Mouse (Mus musculus) olfactory bulb, adult 2 months (tissue): ENCODE measurements around the gene Saa3.

ENCODE experiments used
- CTCF ChIP-seq: fragments of 200-500 bp; IDR thresholded peaks from 2 replicates; pipeline ENCODE4 v1.5.1; 2012; ENCODE audit warnings: low read depth, mild to moderate bottlenecking, low read length, moderate library complexity; ENCODE audit not compliant: insufficient read depth
- POLR2A ChIP-seq: fragments of 200-500 bp; IDR thresholded peaks from 2 replicates; pipeline ENCODE4 v1.6.1; 2012; ENCODE audit warnings: mild to moderate bottlenecking, low read depth, low read length, moderate library complexity; ENCODE audit not compliant: insufficient read depth

DNA sequence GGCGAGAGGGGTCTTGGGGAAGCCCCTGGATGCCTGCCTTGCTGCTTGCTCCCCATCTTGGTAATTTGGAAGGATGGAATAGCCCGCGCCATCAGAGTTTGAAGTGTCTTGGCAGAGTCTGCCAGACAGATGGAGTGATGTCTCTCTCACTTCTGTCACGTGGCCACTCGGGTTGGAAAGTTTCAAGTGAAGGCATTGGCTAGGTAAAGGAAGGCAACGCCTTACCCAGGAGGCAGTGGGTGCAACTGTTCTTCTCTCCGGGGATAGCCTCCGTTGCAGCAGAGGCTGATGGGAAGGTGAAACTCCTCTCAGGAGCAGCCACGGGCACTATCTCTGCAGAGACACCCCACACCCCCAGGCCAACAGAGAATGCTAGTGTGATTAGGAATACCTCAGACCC, 5.0 kb upstream of the Saa3 start:
- TF ChIP-seq CTCF (no peak), POLR2A (no peak)
